8 mouse cellular contexts compared by ENCODE assay signal in the genomic region with DNA sequence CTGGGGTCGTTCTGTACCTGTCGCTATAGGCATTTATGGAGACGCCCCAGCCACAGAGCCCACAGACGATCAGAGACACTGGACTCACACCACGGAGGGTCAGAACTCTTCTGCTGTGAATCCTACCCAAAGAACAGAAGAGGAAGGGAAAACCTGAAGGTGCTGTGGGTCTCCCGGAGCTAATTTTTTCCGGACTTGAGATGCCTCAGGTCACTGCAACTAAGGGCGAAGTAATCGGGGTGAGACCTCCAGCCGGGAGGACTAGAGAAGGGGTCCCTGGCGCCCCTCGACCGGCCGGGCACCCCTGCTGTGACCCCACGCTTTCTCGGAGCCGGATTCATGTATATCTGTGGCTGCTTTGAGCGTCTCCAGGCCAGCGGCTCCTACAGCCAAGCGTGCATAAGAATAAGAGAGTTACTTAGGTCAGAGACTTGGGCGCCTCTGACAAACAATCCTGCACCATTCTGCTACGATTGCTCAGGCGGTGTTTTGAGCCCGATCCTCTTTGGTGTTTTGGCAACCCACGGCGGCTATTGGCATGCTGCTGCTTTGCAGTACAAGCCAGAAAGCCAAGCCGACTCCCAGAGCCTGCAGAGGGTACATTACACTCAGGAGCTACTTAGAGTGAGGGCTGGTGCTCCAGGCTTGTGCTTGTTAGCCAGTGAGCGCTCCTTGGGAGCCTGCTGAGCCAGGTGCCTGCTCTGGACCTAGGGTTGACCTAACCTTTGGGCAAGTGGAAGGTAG. TPM values are rescaled to one million over a fixed set of nuclear protein-coding genes. Genes with fewer than 3 reads are reported as not detected.
DNase-seq lines count a peak whose midpoint lies in the region; ATAC-seq and TF ChIP-seq lines count a peak whose summit lies in the region.

No protein-coding gene starts in this region.

- WGBS in kidney, adult 2 months = 2% methylated on average over 28 of the region's 28 CpGs
- WGBS in forebrain, embryonic 16.5 days = 2% methylated on average over 28 of the region's 28 CpGs
- WGBS in liver, embryonic 14.5 days (ENCODE audit: insufficient replicate concordance) = 3% methylated on average over 28 of the region's 28 CpGs

- H3K4me1 ChIP-seq in kidney, adult 2 months (ENCODE audit: control insufficient read depth, insufficient read depth, low read length) = peaks cover 9% of the 10 kb centered on the region
- H3K4me1 ChIP-seq in forebrain, embryonic 16.5 days (replicated peaks; ENCODE audit: control insufficient read depth, insufficient read depth, low read length) = peaks cover 20% of the 10 kb centered on the region
- peaks cover 4 to 15% of the 10 kb centered on the region in 2 experiments for H3K4me1 ChIP-seq in liver, embryonic 14.5 days (replicated peaks; ENCODE audit: control insufficient read depth in 2 of 2, insufficient read depth in 2 of 2, low read length in 1 of 2)

- TF ChIP-seq CTCF in kidney, adult 2 months (conservative IDR thresholded peaks at IDR 0.05; ENCODE audit: insufficient read depth, insufficient read length, low read depth, low read length) = no peak
- TF ChIP-seq CTCF in Patski (IDR thresholded peaks at IDR 0.05) = no peak
- TF ChIP-seq CTCF in liver, embryonic 14.5 days (IDR thresholded peaks at IDR 0.05; ENCODE audit: low read depth) = no peak

- peak overlapping the region; percentile 56 for H3K4me3 ChIP-seq in kidney, adult 2 months (ENCODE audit: insufficient read depth, low read depth, low read length)
- peak overlapping the region; percentile 80 for H3K4me3 ChIP-seq in forebrain, embryonic 16.5 days (replicated peaks; ENCODE audit: low read length)
- H3K4me3 ChIP-seq in liver, embryonic 14.5 days (ENCODE audit: insufficient read depth in 1 of 2, low read depth in 2 of 2, low read length in 2 of 2) = peak overlapping the region; percentile 72 to 84

- POLR2A ChIA-PET in Patski (lab: Charles Lee) = interaction anchor here (0.6 kb wide), 1 partner anchor 90 kb away, joined by 3 read pairs; no protein-coding TSS in a partner anchor

- no peaks in the 10 kb centered on the region for H3K27me3 ChIP-seq in kidney, adult 2 months (replicated peaks; ENCODE audit: control insufficient read depth, insufficient read depth, low read length)
- H3K27me3 ChIP-seq in Patski = no peaks in the 10 kb centered on the region
- H3K27me3 ChIP-seq in forebrain, embryonic 16.5 days (replicated peaks; ENCODE audit: control insufficient read depth, insufficient read depth, low read length) = no peaks in the 10 kb centered on the region
- no peaks in the 10 kb centered on the region for H3K27me3 ChIP-seq in liver, embryonic 14.5 days (ENCODE audit: control insufficient read depth, insufficient read depth, low read length)

- H3K9ac ChIP-seq in forebrain, embryonic 16.5 days (replicated peaks; ENCODE audit: low read depth, low read length) = peak overlapping the region; percentile 73
- peak overlapping the region; percentile 84 for H3K9ac ChIP-seq in liver, embryonic 14.5 days (replicated peaks)

- no peaks in the 10 kb centered on the region for H3K9me3 ChIP-seq in forebrain, embryonic 16.5 days (ENCODE audit: control insufficient read depth, low read length)
- no peaks in the 10 kb centered on the region for H3K9me3 ChIP-seq in liver, embryonic 14.5 days (ENCODE audit: control insufficient read depth, low read length)

- no peak for TF ChIP-seq POLR2A in kidney, adult 2 months (IDR thresholded peaks at IDR 0.05; ENCODE audit: low read depth, low read length)

- peak; percentile 31 for DNase-seq in kidney, adult 2 months
- DNase-seq in kidney, postnatal 4 days = no peak
- no peak for DNase-seq in Patski (ENCODE audit: low read depth, low spot score)
- DNase-seq in liver, embryonic 14.5 days (ENCODE audit: low read depth in 3 of 3, low spot score in 3 of 3) = no peak
- no peak for DNase-seq in frontal cortex, postnatal 10 days (ENCODE audit: low spot score in 2 of 2)
- DNase-seq in ovary, postnatal 10 days (ENCODE audit: low spot score) = no peak
- DNase-seq in layer of hippocampus, postnatal 25 days (ENCODE audit: extremely low spot score in 1 of 2, low spot score in 1 of 2) = no peak

- ATAC-seq in Patski = peak; percentile 26
- no peak for ATAC-seq in forebrain, embryonic 16.5 days
- 0 out of 2 replicates have a peak, but pooled peaks have one; percentile 3 for ATAC-seq in liver, embryonic 14.5 days (ENCODE audit: insufficient read depth)

- H3K4me2 ChIP-seq in forebrain, embryonic 16.5 days (ENCODE audit: low read length) = peak overlapping the region; percentile 97
- H3K4me2 ChIP-seq in liver, embryonic 14.5 days (ENCODE audit: low read depth) = peak overlapping the region; percentile 100

- no peak overlapping the region for H3K27ac ChIP-seq in kidney, adult 2 months (ENCODE audit: insufficient read depth, low read depth, low read length)
- no peak overlapping the region for H3K27ac ChIP-seq in forebrain, embryonic 16.5 days (ENCODE audit: low read length)
- peak overlapping the region; percentile 44 for H3K27ac ChIP-seq in liver, embryonic 14.5 days

- CTCF ChIA-PET in Patski (lab: Charles Lee) = interaction anchor here (1.0 kb wide), 1 partner anchor 22 kb away, joined by 3 read pairs; no protein-coding TSS in a partner anchor

- no peaks in the 10 kb centered on the region for H3K36me3 ChIP-seq in kidney, adult 2 months (ENCODE audit: control insufficient read depth, insufficient read depth, low read length)
- H3K36me3 ChIP-seq in forebrain, embryonic 16.5 days (ENCODE audit: control insufficient read depth, insufficient read depth) = no peaks in the 10 kb centered on the region
- no peaks in the 10 kb centered on the region; the same call in 1 of the 2 replicates for H3K36me3 ChIP-seq in liver, embryonic 14.5 days (replicated peaks; ENCODE audit: control insufficient read depth, insufficient read depth, low read depth)

- in situ Hi-C loops in Patski (cut with MboI; ENCODE audit: low pct_unique_long_range_greater_than_20kb) = no loop called here

- TF ChIP-seq EP300 in liver, embryonic 14.5 days (IDR thresholded peaks at IDR 0.05; ENCODE audit: low read depth) = no peak

RNA-seq across cellular contexts. Expression of gene Atad3a, which starts 0.6 kb away (rescaled TPM):
- 130 and 145 TPM in 2 replicates for polyA plus RNA-seq in kidney, adult 2 months (2012; rRNA removed)
- 53.3 TPM for polyA plus RNA-seq in Patski (2021)
- 98.2 and 101 TPM in 2 replicates for polyA plus RNA-seq in forebrain, embryonic 16.5 days (2015; fragmentation: Nextera tagmentation; extraction: Ambion mirVana)
- polyA plus RNA-seq in liver, embryonic 14.5 days (2012; rRNA removed) = 28.7 and 41.8 TPM in 2 replicates
- 31.2 and 38.7 TPM in 2 replicates for polyA plus RNA-seq in liver, embryonic 14.5 days (2014; fragmentation: Nextera tagmentation; extraction: Ambion mirVana)
- total RNA-seq in layer of hippocampus, postnatal 25 days (2021) = 10 to 100 TPM; 47.5 to 56.3 TPM

RNA-seq across cellular contexts. Expression of gene Vwa1, which starts 13.0 kb away (rescaled TPM):
- 21.8 and 27.2 TPM in 2 replicates for polyA plus RNA-seq in kidney, adult 2 months (2012; rRNA removed)
- polyA plus RNA-seq in Patski (2021) = 0.47 TPM
- 27.3 and 29.6 TPM in 2 replicates for polyA plus RNA-seq in forebrain, embryonic 16.5 days (2015; fragmentation: Nextera tagmentation; extraction: Ambion mirVana)
- 0.13 and 0.15 TPM in 2 replicates for polyA plus RNA-seq in liver, embryonic 14.5 days (2012; rRNA removed)
- 0.14 and 0.19 TPM in 2 replicates for polyA plus RNA-seq in liver, embryonic 14.5 days (2014; fragmentation: Nextera tagmentation; extraction: Ambion mirVana)
- 10 to 100 TPM in 1 of 2 experiments, 1 to 10 TPM in 1; 9.7 to 10.3 TPM for total RNA-seq in layer of hippocampus, postnatal 25 days (2021)

RNA-seq across cellular contexts. Expression of gene Tmem88b, which starts 24.1 kb away (rescaled TPM):
- 1.8 and 2.4 TPM in 2 replicates for polyA plus RNA-seq in kidney, adult 2 months (2012; rRNA removed)
- polyA plus RNA-seq in Patski (2021) = 0.05 TPM
- 0.47 and 0.53 TPM in 2 replicates for polyA plus RNA-seq in forebrain, embryonic 16.5 days (2015; fragmentation: Nextera tagmentation; extraction: Ambion mirVana)
- polyA plus RNA-seq in liver, embryonic 14.5 days (2012; rRNA removed) = 0.28 and 0.32 TPM in 2 replicates
- polyA plus RNA-seq in liver, embryonic 14.5 days (2014; fragmentation: Nextera tagmentation; extraction: Ambion mirVana) = 0.04 and 0.11 TPM in 2 replicates
- 10 to 100 TPM; 31.3 to 33.9 TPM for total RNA-seq in layer of hippocampus, postnatal 25 days (2021)

RNA-seq across cellular contexts. Expression of gene Tmem240, which starts 26.9 kb away (rescaled TPM):
- polyA plus RNA-seq in kidney, adult 2 months (2012; rRNA removed) = 0.67 TPM in 2 replicates
- polyA plus RNA-seq in Patski (2021) = 1.4 TPM
- polyA plus RNA-seq in forebrain, embryonic 16.5 days (2015; fragmentation: Nextera tagmentation; extraction: Ambion mirVana) = 7.3 and 11.4 TPM in 2 replicates
- polyA plus RNA-seq in liver, embryonic 14.5 days (2012; rRNA removed) = 0.06 and 0.17 TPM in 2 replicates
- polyA plus RNA-seq in liver, embryonic 14.5 days (2014; fragmentation: Nextera tagmentation; extraction: Ambion mirVana) = 0.06 TPM in 1 of 2 replicates, not detected in the other
- 10 to 100 TPM; 38.0 to 39.7 TPM for total RNA-seq in layer of hippocampus, postnatal 25 days (2021)

RNA-seq across cellular contexts. Expression of gene Ankrd65, which starts 28.7 kb away (rescaled TPM):
- polyA plus RNA-seq in kidney, adult 2 months (2012; rRNA removed) = 2.8 and 3.2 TPM in 2 replicates
- not detected for polyA plus RNA-seq in Patski (2021)
- polyA plus RNA-seq in forebrain, embryonic 16.5 days (2015; fragmentation: Nextera tagmentation; extraction: Ambion mirVana) = not detected in 2 replicates
- polyA plus RNA-seq in liver, embryonic 14.5 days (2012; rRNA removed) = 0.02 and 0.03 TPM in 2 replicates
- polyA plus RNA-seq in liver, embryonic 14.5 days (2014; fragmentation: Nextera tagmentation; extraction: Ambion mirVana) = not detected in 2 replicates
- not detected for total RNA-seq in layer of hippocampus, postnatal 25 days (2021)

Comparison
In these comparisons a context has a peak if more than half of its experiments do, and no peak if none do; other contexts are left out.
1. RNA of gene Vwa1, which starts 13.0 kb away (polyA plus RNA-seq): 27.3 to 29.6 TPM in forebrain, embryonic 16.5 days and 21.8 to 27.2 TPM in kidney, adult 2 months; 0.47 TPM in Patski (single experiment) and 0.13 to 0.19 TPM in liver, embryonic 14.5 days; every median in the first group is over 10 times any median in the second.
2. Peak in every context shown above with its lines, with median percentiles within 50 percentile points of each other: H3K4me3 ChIP-seq.